Mouse (Mus musculus) lung, postnatal 0 days (tissue): ENCODE data around the gene Gm43517.

Source experiments
- CTCF ChIP-seq: IDR thresholded peaks from 2 replicates; pipeline ENCODE4 v1.5.1; 2016; ENCODE audit warnings: antibody characterized with exemption, mild to moderate bottlenecking
- EP300 ChIP-seq: IDR thresholded peaks from 2 replicates; pipeline ENCODE4 v1.6.1; 2016; ENCODE audit warnings: antibody characterized with exemption, mild to moderate bottlenecking, control low read depth

DNA sequence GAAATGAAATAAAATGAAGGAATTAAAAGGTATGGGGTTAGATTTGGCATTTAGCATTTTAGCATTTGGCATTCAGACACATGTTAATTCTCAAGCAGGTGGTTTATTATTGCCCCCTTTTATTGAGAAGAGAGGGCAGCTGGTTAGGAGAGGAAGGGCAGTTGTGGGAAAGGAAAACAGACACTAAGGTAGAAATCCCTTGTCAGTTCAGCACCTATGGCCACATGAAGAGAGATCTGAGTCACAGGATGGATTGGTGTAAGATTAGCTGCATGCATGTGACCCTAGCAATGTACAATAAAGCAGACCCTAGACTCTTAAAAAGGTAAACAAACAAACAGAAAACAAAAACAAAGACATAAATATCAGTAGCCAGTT, 13.2 kb downstream of the Gm43517 start:
- TF ChIP-seq CTCF (no peak), EP300 (no peak)
